Mouse (Mus musculus) C2C12 (cell line): ENCODE results near the gene Ehmt2.

Experiments
- CTCF ChIP-seq: IDR thresholded peaks from one replicate; pipeline ENCODE4 v1.5.1; 2011; ENCODE audit not compliant: control insufficient read depth, insufficient read depth, insufficient read length
- FOSL1 ChIP-seq: IDR thresholded peaks from one replicate; pipeline ENCODE4 v1.8.0; 2011; ENCODE audit warnings: mild to moderate bottlenecking, low read length; ENCODE audit not compliant: poor library complexity, insufficient read depth, severe bottlenecking
- MAX ChIP-seq: IDR thresholded peaks from one replicate; pipeline ENCODE4 v1.6.1; 2011; ENCODE audit warnings: mild to moderate bottlenecking, control low read depth
- MYOD1 ChIP-seq: IDR thresholded peaks from one replicate; pipeline ENCODE4 v1.6.1; 2011; ENCODE audit warnings: low read depth; ENCODE audit not compliant: control insufficient read depth, insufficient read length
- MYOG ChIP-seq: IDR thresholded peaks from one replicate; pipeline ENCODE4 v1.6.1; 2011; ENCODE audit not compliant: control insufficient read depth, insufficient read length; ENCODE audit errors: extremely low read depth

DNA sequence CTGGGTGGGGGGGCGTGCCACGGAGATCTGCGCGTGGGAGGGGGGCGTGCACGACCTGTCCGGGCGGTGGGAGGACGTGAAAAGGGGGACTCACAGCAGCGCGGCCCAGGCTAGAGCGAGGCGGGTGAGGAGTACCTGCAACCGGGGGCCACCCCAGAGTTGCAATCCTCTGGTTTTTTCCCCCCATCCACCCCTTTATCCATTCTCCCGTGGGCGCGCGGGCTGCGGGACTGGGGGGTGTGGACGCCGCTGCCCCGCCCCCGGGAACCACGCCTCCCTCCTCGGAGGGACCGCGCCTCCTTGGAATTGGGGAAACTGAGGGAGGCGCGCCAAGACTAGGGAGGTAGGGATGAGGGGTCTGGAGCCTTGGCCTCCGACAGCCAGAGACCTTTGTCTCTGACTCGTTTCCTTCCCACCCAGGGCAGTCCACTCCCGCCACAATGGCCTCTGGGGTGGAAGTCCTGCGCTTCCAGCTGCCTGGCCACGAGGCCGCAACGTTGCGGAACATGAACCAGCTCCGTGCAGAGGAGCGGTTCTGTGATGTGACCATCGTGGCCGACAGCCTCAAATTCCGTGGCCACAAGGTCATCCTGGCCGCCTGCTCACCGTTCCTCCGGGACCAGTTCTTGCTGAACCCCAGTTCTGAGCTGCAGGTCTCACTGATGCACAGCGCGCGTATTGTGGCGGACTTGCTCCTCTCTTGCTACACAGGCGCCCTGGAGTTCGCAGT lies 3.3 kb upstream of the Ehmt2 start:
- TF ChIP-seq CTCF (no peak), MAX (peak; percentile 7), FOSL1 (no peak), MYOD1 (no peak), MYOG (no peak)
